Mouse (Mus musculus) cerebellum, adult 11 months (tissue): ENCODE results near the gene Pate4.
"Not testable (repeated sequence)": the region's sequence is repeated elsewhere in the genome, so short reads cannot be mapped to it uniquely, and the experiment has no call there.

Experiments
- DNase-seq: peaks from one replicate; pipeline ENCODE4 v3.0.0; 2022

Gene Pate4

GRCm38 (mm10) chr9:35611841-35612240 is at the start of gene Pate4:
Gene Pate4 (minus strand): TSS chr9:35611941.
- no peak for DNase-seq

DNA sequence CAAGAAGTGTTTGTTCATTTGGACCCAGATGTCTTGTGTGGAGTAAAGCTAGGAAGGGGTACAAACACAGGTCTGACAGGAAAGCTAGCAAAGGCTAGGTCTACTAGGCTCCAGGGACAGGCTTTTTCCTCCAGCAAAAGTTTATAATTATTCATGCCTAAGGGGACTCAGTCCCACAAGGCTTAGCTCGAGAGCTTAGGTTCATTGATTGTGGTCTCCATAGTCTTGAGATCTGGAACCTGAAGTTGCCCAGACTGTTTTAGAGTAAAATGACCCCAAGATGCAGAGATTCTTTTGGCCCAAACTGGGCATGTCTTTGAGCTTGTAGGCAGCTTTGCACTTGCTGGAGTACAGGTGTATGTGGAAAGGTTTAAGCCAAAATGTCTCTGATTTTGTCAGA is 36.4 kb upstream of the Pate4 start, which contains the start of gene Pate3:
Pate3 (minus strand) TSS at position 101 of the 400 bp plus-strand sequence.
- DNase-seq: no peak

DNA sequence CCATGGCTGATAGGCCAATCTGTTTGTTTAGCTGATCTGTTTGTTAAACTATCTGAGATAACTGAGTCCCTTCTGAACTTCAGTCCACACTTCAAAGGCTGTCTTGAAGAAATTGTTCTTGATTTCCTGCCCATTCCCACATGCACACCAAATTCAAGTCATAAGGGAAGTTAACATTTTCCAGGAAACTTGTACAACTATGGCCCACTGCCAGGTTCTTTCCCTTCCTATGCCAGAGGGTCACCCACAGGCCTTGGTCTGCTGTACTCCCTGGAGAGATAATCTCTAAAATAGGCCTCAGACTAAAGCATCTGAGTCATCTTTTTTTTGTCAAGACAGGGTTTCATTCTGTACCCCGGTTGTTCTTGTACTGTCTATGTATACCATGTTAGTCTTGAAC is 21.2 kb upstream of the Pate4 start:
- DNase-seq: no peak

DNA sequence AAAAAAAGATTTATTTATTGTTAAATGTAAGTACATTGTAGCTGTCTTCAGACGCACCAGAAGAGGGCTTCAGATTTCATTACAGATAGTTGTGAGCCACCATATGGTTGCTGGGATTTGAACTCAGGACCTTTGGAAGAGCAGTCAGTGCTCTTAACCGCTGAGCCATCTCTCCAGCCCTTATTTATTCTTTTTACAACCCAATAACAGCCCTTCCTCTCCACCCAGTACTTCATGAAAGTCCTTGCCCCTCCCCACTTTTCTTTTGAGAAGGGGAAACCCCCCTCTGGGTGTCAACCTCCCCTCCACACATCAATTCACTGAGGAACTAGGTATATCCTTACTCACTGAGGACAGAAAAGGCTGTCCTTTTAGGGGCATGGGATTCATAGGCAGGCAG is 5.0 kb upstream of the Pate4 start:
- not testable (repeated sequence) for DNase-seq

DNA sequence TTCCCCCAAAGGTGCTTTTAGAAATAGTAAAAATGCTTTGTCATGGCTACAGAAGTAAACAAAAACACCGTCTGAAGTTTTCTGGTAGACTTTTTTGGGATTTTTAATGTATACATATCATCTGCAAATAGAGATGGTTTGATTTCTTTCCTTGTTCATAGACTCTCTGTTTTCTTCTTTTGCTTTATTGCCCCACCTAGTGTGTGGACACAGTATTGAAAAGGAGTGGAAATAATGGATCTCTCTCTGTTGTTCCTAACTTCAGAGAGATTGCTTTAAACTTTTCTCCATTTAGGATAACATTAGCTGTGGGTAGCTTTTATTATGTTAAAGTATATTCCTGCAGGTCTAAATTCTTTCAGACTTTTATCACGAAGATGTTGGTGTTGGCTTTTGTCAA is 2.3 kb upstream of the Pate4 start:
- no peak for DNase-seq

GRCm38 (mm10) chr9:35607647-35608405 is 3.9 kb downstream of the Pate4 start:
- DNase-seq: no peak

DNA sequence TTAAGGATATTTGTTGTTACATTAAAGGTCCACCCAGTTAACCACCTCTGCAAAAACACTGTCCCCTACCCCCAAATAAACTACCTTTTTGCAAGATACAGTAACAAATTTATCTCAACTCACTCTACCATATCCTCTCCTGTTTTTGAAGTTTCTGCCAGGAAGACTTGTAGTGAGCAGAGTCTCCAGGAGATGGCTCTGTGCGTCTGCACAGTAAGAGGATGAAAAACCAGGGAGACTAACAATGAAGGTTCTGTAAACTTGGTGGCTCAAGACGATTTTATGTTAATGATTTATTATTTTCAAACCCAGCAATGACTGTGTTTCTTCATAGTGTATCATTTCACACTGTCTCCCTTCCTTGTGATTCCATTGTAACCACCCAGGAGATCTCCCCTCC is 18.8 kb downstream of the Pate4 start:
- DNase-seq: no peak

DNA sequence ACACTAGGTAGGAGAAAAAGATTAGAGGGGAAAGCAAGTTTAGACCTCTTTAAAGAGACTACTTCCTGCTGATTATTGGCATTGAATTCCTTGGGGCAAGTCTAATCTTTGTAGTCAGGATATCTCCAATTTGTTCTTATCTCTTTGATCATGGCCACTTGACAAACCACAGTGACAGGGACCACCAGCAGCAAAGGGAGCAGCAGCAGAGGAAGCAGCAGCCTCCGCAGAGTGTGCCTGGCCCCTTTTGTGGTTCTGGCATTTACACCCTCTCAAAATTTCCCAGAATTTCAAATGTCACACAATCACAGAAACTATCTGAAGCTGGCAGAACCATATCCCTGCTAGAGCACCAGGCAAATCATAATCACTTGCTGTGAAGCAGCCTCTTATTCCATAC is 24.1 kb downstream of the Pate4 start:
- no peak for DNase-seq

DNA sequence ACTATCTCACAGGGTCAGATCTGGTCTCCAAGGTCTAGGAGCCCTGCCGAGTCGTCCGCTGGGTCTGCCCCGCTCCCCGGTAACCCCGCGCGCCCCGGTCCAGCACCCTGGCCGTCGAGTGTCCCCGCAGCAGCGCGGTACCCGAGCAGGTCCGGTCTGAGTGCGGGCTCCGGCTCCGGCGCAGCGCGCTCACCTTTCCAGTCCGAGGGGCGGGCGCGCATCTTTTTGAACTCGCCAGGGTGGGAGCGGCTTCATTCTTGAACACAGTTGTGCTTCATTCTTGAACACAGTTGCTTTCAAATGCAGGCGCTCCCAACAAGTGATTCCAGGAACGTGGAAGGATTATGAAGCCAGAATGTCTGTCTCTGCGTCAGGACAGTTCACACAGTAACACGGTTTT is 37.3 kb downstream of the Pate4 start:
- DNase-seq: no peak

GRCm38 (mm10) chr9:35570663-35571062 is 41.1 kb downstream of the Pate4 start:
- DNase-seq: no peak

DNA sequence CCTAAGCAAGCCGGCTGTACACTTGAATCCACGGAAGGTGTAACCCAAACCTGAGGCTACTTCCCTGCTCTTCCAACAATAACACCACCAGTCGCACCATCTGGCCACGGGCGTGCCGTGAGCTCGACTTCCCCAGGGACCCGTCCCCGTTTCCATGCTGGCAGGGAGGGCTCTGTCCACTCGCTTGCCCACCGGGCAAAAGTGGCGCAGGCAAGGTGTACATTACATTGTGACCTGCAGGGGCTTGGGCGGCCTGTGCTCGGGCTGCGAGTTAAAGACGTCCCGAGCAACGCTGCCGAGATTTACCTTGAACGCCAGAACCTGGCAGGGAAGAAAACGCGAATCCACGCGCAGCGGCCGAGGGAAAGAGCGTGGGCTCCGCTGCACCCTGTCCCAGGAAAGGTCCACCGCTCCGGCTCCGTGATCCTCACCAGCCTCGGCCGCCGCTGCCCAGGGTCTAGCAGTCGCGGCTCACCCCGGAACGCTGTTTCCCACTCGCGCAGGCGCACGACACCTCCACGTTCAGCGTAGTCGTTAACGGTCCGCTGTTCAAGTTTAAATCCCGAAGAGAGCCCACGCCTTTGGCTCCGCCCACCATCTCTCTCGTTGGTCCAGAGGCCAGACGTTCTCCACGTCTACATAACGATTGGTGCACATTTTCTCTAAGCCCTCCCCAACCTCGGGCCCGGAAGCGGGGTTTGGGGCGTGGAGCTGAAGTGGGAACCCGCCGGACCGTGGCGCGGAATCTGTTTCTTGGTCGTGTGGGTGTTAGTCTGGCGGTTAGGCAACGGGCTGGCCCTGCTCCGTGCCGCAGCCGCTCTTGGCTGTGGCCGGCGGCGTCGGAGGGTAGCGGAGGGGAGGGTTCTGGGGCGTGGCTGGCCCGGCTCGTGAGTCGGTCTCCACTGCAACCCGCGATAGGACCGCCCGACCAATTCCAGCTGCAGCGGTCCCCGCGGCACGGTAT is 41.9 kb downstream of the Pate4 start, which contains the start of the genes Pate2 and Hyls1:
Pate2 (plus strand) TSS at position 714 of the 964 bp plus-strand sequence.
Hyls1 (minus strand) TSS at position 828 of the 964 bp plus-strand sequence.
- DNase-seq: peak; percentile 91

GRCm38 (mm10) chr9:35567995-35568394 is 43.7 kb downstream of the Pate4 start:
- DNase-seq: no peak

- no peak for DNase-seq
These were observed 47.1 kb downstream of the Pate4 start for GRCm38 (mm10) chr9:35564536-35565240.

- DNase-seq: no peak
These were observed 50.2 kb downstream of the Pate4 start for GRCm38 (mm10) chr9:35561583-35561982.

DNA sequence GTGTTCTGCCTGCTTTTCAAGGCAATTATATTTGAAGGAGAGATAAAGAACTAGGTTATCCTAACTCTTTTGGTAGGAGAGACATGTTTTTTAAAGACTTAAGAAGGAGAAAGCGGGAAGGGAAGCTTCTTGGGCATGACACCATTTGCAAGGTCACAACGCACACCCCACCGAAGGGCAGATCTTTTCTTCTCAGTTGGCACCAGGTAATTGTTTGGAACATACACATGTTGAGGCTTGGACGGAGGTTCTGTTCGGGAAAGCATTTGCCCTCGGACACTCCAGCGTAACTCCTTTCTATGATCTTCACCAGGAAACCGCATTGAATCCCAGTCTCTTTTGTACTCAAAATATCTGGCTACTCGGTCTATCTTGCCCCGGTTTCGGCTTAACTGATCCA is 50.7 kb downstream of the Pate4 start:
- DNase-seq: no peak

- peak; percentile 77 for DNase-seq
These were observed 52.5 kb downstream of the Pate4 start for GRCm38 (mm10) chr9:35559009-35559890.

DNA sequence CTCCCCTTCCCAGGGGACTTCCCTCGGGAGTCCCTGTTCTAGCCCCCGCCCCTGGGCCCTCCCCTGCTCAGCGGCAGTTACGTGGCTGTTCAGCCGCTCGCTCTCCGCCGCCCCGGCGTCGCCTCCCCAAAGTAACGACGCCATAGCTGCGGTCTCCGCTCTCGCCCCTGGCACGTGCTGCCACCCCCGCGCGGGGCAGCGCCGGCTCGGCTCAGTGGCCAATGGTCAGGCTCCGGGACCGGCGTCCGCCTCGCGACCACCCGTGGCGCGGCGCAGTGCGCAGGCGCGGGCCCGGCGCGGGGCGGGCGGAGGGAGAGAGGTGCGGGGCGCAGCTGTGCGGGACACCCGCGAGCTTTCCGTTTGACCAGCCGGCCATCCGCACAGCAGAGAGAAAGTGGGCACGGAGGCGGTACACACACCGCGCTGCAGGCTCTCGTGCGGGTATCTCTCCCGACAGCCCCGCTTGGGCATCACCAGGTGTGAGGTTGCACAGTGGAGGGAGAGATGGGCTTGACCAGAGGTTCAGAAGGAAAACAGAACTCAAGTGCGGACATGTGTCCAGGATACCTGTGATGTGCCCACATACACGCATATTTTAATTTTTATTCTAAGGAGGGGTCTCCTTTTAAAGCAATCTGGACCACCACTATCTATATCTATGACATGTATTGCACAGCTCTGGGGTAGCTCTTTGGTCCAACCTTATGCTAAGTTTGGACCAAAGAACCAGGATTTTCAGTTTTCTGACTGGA is 53.3 kb downstream of the Pate4 start, which contains the start of the genes Ddx25 and Pus3:
Ddx25 (minus strand) TSS at position 272 of the 752 bp plus-strand sequence.
Pus3 (plus strand) TSS at position 339 of the 752 bp plus-strand sequence.
- peak; percentile 88 for DNase-seq
